Mouse (Mus musculus) CD4-positive, CD25-positive, alpha-beta regulatory T cell, adult 2 months (primary cell): ENCODE results near the gene Etv4.

Experiments
- DNase-seq: peaks from one replicate; pipeline ENCODE4 v3.0.0-alpha.2; 2012; ENCODE audit warnings: low read depth, low spot score

The Etv4 gene

GRCm38 (mm10) chr11:101786651-101787050 lies 1.5 kb upstream of the Etv4 start:
- DNase-seq, result no peak

- DNase-seq, result no peak
Observed at GRCm38 (mm10) chr11:101785852-101786205, 658 bp upstream of the Etv4 start.

- DNase-seq, result peak; percentile 58
Observed at GRCm38 (mm10) chr11:101784488-101785142, 556 bp downstream of the Etv4 start.

- no peak for DNase-seq
Observed at GRCm38 (mm10) chr11:101784072-101784471, 1.1 kb downstream of the Etv4 start.

GRCm38 (mm10) chr11:101783584-101783983 lies 1.6 kb downstream of the Etv4 start:
- DNase-seq, result no peak

GRCm38 (mm10) chr11:101783135-101783534 lies 2.0 kb downstream of the Etv4 start:
- no peak for DNase-seq

GRCm38 (mm10) chr11:101776846-101777245 lies 8.3 kb downstream of the Etv4 start:
- no peak for DNase-seq

- DNase-seq, result no peak
Observed at GRCm38 (mm10) chr11:101772449-101772848, 12.7 kb downstream of the Etv4 start.

- no peak for DNase-seq
Observed at GRCm38 (mm10) chr11:101772027-101772426, 13.1 kb downstream of the Etv4 start.

GRCm38 (mm10) chr11:101770266-101770665 lies 14.9 kb downstream of the Etv4 start:
- no peak for DNase-seq

GRCm38 (mm10) chr11:101768721-101769120 lies 16.4 kb downstream of the Etv4 start:
- no peak for DNase-seq

- DNase-seq, result no peak
Observed at GRCm38 (mm10) chr11:101767326-101767725, 17.8 kb downstream of the Etv4 start.

- no peak for DNase-seq
Observed at GRCm38 (mm10) chr11:101764546-101764945, 20.6 kb downstream of the Etv4 start.

- DNase-seq, result peak; percentile 65
Observed at GRCm38 (mm10) chr11:101763723-101764122, 21.4 kb downstream of the Etv4 start.

- no peak for DNase-seq
Observed at GRCm38 (mm10) chr11:101759530-101759929, 25.6 kb downstream of the Etv4 start.

- no peak for DNase-seq
Observed at GRCm38 (mm10) chr11:101758431-101758830, 26.7 kb downstream of the Etv4 start.

GRCm38 (mm10) chr11:101757366-101757765 lies 27.8 kb downstream of the Etv4 start:
- no peak for DNase-seq

- DNase-seq, result no peak
Observed at GRCm38 (mm10) chr11:101756616-101757015, 28.6 kb downstream of the Etv4 start.

- no peak for DNase-seq
Observed at GRCm38 (mm10) chr11:101733596-101733995, 51.6 kb downstream of the Etv4 start.

- DNase-seq, result peak; percentile 98
Observed at GRCm38 (mm10) chr11:101732518-101733440, 52.4 kb downstream of the Etv4 start, which contains the start of gene Dhx8. Gene Dhx8, plus strand, starts transcription at chr11:101732919.

GRCm38 (mm10) chr11:101729308-101729707 lies 55.9 kb downstream of the Etv4 start:
- no peak for DNase-seq

GRCm38 (mm10) chr11:101726765-101727164 lies 58.4 kb downstream of the Etv4 start:
- DNase-seq, result no peak

- DNase-seq, result no peak
Observed at GRCm38 (mm10) chr11:101725043-101725442, 60.1 kb downstream of the Etv4 start.
